Mouse (Mus musculus) spleen, postnatal 14 days (tissue): ENCODE data around the gene Mylk3.

Experiments
- DNase-seq, 2 experiments: peaks; one replicate each; pipeline ENCODE4 v3.0.0; 2021 to 2022; ENCODE audit warnings: low spot score in 2 of 2

Gene Mylk3

DNA sequence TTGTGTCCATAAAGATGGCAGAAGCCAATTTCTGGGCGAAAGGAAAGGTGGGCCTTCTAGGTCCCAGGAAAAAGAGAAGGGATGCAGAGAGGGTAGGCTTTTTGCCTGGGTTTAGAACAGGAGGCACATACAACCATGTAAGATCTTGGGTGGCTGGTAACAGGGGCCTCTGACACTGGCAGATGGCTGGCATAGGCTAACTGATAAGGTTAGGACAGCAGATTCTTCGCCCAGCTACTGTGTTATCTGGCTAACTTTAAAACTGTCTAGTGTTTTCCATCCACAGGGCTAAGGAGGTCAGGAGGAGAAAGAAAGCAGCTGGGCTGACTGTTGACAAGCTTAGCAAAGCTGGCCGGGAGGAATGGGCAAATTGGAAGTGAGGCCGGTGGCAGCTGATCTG, 67.6 kb downstream of the Mylk3 start:
- DNase-seq = no peak

DNA sequence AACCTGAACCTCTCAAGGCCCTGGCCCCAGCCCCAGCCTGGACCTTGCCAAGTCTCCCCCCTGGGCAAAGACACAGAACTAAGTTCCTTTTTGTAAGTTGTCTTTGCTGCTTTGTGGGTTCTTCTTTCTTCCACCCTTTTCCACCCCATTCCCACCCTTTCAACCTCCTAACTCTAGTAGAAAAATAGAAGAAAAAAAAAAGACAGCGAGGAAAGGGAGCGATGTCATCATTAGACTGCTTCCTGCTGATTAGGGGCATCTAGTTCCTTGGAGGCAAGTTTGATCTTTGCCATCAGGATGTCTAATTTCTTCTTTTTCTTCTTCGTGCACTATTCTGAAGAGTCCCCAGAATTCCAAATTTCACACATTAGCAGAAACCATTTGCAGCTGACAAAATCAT, 73.1 kb downstream of the Mylk3 start:
- no peak for DNase-seq

DNA sequence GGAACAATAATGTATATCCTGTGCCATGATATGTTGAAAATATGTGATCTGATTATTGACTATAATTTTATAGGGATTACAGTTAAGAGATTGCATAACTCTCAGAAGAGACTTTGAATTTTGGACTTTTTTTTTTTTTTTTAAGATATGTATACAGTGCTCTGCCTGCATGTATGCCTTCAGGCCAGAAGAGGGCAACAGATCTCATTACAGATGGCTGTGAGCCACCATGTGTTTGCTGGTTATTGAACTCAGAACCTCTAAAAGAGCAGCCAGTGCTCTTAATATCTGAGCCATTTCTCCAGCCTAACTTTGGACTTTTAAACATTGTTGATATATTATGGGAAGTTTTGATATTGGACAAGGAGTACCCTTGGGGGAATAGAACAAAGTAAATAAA, 74.4 kb downstream of the Mylk3 start:
- DNase-seq = peak in 1 of 2 experiments; percentile 20

DNA sequence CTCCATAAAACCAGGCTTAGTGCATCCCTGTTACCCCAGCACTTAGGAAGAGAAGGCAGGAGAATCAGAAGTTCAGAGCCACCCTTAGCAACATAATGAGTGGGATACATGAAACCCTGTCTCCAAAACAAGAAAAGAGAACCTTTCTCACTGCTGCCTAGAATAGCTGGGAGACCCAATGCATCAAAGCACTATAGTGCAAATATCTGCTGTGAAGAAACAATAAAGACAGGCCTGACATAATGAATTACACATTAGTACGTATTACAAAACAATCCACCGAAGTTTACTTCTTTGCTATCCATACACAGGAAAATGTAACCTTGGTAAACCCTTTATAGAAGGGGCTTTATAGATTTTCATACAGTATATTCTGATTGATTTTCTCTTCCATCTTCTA, 77.6 kb downstream of the Mylk3 start:
- DNase-seq = no peak

GRCm38 (mm10) chr8:85303531-85303930, 82.6 kb downstream of the Mylk3 start:
- DNase-seq = no peak

DNA sequence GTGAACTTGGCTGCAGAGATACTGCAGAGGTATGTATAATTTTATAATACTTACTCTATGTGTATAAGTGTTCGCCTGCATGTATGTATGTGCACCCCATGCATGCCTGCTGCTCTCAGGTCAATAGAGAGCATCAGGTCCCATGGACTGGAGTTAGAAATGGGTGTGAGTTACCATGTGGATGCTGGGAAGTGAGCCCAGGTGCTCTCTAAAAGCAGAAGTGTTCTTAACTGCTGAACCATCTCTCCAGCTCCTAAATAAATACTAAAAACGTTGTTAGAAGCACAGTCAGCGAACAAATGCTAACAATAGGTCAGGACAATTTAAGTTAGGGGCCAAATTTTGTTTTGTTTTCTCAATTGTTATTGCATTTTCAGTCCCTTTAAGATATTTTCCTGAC, 83.2 kb downstream of the Mylk3 start:
- no peak for DNase-seq

DNA sequence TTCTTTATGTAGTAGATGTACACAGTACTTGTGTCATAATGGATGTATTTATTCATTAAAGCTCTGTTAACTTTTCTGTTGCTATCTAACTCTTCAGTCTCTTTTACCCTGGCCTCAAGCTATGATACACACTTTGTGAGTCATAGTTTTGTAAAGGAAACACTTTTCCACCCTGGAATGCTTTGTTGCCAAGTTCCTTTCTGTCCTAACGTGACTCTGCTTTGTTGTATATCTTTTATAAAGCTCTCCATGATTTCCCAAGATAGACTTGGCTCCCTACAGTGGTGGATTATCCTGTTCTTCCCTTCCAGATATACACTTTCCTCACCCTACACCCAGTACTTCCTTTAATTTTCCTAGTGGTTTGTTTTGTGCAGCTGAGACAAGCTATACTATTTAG, 84.2 kb downstream of the Mylk3 start:
- no peak for DNase-seq

DNA sequence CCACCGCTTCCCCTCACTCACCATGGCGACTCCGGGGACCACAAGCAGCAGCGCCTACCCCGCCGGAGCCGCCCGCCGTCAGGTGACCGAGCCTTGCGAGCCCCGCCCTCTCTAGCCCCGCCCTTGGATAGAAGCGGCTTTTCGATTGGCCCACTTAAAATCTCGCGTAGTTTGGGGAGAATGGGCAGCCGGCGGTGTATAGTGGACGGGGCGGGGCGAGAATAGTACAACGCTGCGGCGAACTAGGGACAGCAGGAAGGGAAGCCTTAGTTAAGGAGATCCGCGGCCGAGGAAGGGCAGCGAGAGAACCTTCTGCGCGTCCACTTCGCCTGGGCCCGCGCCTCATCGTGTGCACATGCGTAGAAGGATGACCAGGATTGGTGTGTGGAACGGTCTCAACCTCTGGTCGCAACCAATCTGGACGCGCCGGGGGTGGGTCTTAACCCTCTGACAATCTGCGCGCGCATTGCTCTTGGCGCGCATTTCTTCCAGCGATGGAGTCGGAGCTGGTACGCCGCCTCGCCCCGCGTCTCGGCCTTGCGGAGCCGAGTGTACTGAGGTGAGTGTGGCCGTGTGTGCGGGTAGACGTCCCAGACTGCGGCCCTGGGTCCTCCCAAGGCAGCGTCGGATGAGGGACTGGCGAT, 86.6 kb downstream of the Mylk3 start, which contains the start of the genes Orc6 and Vps35:
Gene Orc6, plus strand, starts transcription at position 199 of the 644 bp plus-strand sequence.
Gene Vps35, minus strand, starts transcription at position 369 of the 644 bp plus-strand sequence.
- DNase-seq = peak; percentile 93 to 95

DNA sequence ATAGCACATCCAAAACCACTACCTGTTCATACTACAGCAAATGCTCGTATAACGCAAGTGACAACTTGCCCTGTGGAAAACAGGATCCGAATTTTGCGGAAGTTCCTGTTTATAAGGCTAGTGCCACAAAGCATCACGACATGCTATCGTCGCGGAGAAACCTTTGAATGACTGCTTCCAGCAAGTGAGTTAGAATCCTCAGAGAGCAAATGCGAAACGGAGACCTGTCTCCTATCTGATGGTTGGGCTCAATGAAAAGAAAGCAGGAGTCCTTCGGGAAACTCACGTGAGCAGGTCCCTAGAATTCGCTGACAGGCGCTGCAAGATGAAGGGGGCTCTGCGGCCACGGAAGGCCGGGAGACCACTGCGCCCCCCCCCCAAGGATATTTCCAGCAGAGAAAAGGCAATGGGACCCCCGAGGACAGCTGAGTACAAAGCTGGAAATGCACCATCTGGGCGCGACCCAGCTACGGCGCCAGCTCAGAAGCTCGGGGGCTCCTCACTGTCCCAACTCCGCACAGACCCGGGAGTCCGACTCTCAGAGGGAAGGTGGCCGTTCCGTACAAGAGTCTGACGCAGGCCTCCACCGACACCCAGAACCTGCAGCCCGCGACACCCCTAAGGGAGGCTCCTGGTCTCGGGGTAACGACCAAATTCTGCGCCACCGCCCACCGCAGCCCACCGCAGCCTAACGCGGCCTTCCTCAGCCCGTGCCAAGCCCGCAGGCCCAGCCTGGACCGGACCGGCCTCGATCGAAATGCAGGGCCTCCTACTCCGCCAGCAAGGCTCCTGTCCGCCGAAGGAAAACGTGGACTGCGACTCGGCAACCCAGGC, 87.3 kb downstream of the Mylk3 start:
- DNase-seq = no peak

GRCm38 (mm10) chr8:85286846-85287245, 99.3 kb downstream of the Mylk3 start:
- no peak for DNase-seq
